Mouse (Mus musculus): ENCODE data around the gene Gm42372. TPM values are rescaled to one million over a fixed set of nuclear protein-coding genes. Genes with fewer than 3 reads are reported as not detected.

The Gm42372 gene
- polyA plus RNA-seq, 1 experiment from 2014 or later = 1.5 TPM

GRCm38 (mm10) chr7:16995345-16995744, 12.5 kb downstream of the Gm42372 start:
- Histone ChIP-seq H3K9ac (no peak overlapping the region), H3K9me3 (no peaks in the 10 kb centered on the region), H3K27me3 (replicated peaks) (0 out of 2 replicates have a peak, but pooled peaks cover 3% of the 10 kb centered on the region), H3K4me2 (replicated peaks) (peak overlapping the region; percentile 57), H3K36me3 (0 out of 2 replicates have a peak, but pooled peaks cover 5% of the 10 kb centered on the region), H3K4me3 (peak overlapping the region; percentile 39; the same call in 1 of the 2 replicates), H3K4me1 (peaks cover 34% of the 10 kb centered on the region), H3K27ac (no peak overlapping the region)
- WGBS = 90% methylated on average over 4 of the region's 4 CpGs
- no peak for ATAC-seq (ENCODE audit: low FRiP score, low read depth)

- no peak for ATAC-seq (ENCODE audit: low FRiP score, low read depth)
- Histone ChIP-seq H3K4me3 (no peak overlapping the region), H3K36me3 (peaks cover 14% of the 10 kb centered on the region), H3K27me3 (replicated peaks) (0 out of 2 replicates have a peak, but pooled peaks cover 3% of the 10 kb centered on the region), H3K27ac (no peak overlapping the region), H3K9ac (no peak overlapping the region), H3K4me2 (replicated peaks) (no peak overlapping the region), H3K9me3 (no peaks in the 10 kb centered on the region), H3K4me1 (peaks cover 7% of the 10 kb centered on the region; the same call in 1 of the 2 replicates)
- WGBS = 76% methylated on average over 4 of the region's 4 CpGs
Measured at GRCm38 (mm10) chr7:16999233-16999632, 16.3 kb downstream of the Gm42372 start.

- no peak for ATAC-seq (ENCODE audit: low FRiP score, low read depth)
- Histone ChIP-seq H3K36me3 (peaks cover 18% of the 10 kb centered on the region), H3K4me2 (replicated peaks) (no peak overlapping the region), H3K27ac (no peak overlapping the region), H3K27me3 (replicated peaks) (0 out of 2 replicates have a peak, but pooled peaks cover 3% of the 10 kb centered on the region), H3K4me3 (no peak overlapping the region), H3K4me1 (peaks cover 7% of the 10 kb centered on the region; the same call in 1 of the 2 replicates), H3K9me3 (no peaks in the 10 kb centered on the region), H3K9ac (no peak overlapping the region)
- 26% methylated on average over 4 of the region's 4 CpGs for WGBS
Measured at GRCm38 (mm10) chr7:16999650-17000049, 16.8 kb downstream of the Gm42372 start.

GRCm38 (mm10) chr7:17002375-17003195, 19.7 kb downstream of the Gm42372 start:
- Histone ChIP-seq H3K9ac (no peak overlapping the region), H3K4me3 (no peak overlapping the region), H3K27ac (no peak overlapping the region), H3K4me2 (replicated peaks) (no peak overlapping the region), H3K36me3 (peaks cover 46% of the 10 kb centered on the region), H3K9me3 (no peaks in the 10 kb centered on the region), H3K4me1 (no peaks in the 10 kb centered on the region), H3K27me3 (replicated peaks) (no peaks in the 10 kb centered on the region)
- 16% methylated on average over 7 of the region's 7 CpGs for WGBS
- ATAC-seq (ENCODE audit: low FRiP score, low read depth) = peak; percentile 60

- 87% methylated on average over 7 of the region's 7 CpGs for WGBS
- ATAC-seq (ENCODE audit: low FRiP score, low read depth) = no peak
- Histone ChIP-seq H3K4me2 (replicated peaks) (no peak overlapping the region), H3K9ac (no peak overlapping the region), H3K4me1 (no peaks in the 10 kb centered on the region), H3K36me3 (peaks cover 51% of the 10 kb centered on the region), H3K27me3 (replicated peaks) (no peaks in the 10 kb centered on the region), H3K27ac (no peak overlapping the region), H3K4me3 (no peak overlapping the region), H3K9me3 (no peaks in the 10 kb centered on the region)
Measured at GRCm38 (mm10) chr7:17003230-17003960, 20.5 kb downstream of the Gm42372 start.

GRCm38 (mm10) chr7:17004716-17005115, 21.8 kb downstream of the Gm42372 start:
- no peak overlapping the region for H3K4me2 ChIP-seq (replicated peaks)
- H3K27me3 ChIP-seq (replicated peaks) = no peaks in the 10 kb centered on the region
- H3K4me3 ChIP-seq = no peak overlapping the region
- no peaks in the 10 kb centered on the region for H3K4me1 ChIP-seq
- 86% methylated on average over 7 of the region's 7 CpGs for WGBS
- H3K27ac ChIP-seq = no peak overlapping the region
- no peaks in the 10 kb centered on the region for H3K9me3 ChIP-seq
- ATAC-seq (ENCODE audit: low FRiP score, low read depth) = no peak
- no peak overlapping the region for H3K9ac ChIP-seq
- H3K36me3 ChIP-seq = peaks cover 64% of the 10 kb centered on the region

- Histone ChIP-seq H3K9ac (no peak overlapping the region), H3K27ac (no peak overlapping the region), H3K4me3 (no peak overlapping the region), H3K4me2 (replicated peaks) (no peak overlapping the region), H3K27me3 (replicated peaks) (no peaks in the 10 kb centered on the region), H3K36me3 (peaks cover 90% of the 10 kb centered on the region), H3K9me3 (no peaks in the 10 kb centered on the region), H3K4me1 (no peaks in the 10 kb centered on the region)
- whole genome bisulfite sequencing = 84% methylated on average over 4 of the region's 4 CpGs
- ATAC-seq (ENCODE audit: low FRiP score, low read depth) = no peak
Measured at GRCm38 (mm10) chr7:17007300-17007699, 24.4 kb downstream of the Gm42372 start.

- Histone ChIP-seq H3K27ac (no peak overlapping the region), H3K36me3 (peaks cover 100% of the 10 kb centered on the region), H3K4me3 (no peak overlapping the region), H3K27me3 (replicated peaks) (no peaks in the 10 kb centered on the region), H3K9me3 (no peaks in the 10 kb centered on the region), H3K9ac (no peak overlapping the region), H3K4me1 (no peaks in the 10 kb centered on the region), H3K4me2 (replicated peaks) (no peak overlapping the region)
- no peak for ATAC-seq (ENCODE audit: low FRiP score, low read depth)
- 94% methylated on average over 16 of the region's 16 CpGs for WGBS
Measured at GRCm38 (mm10) chr7:17009326-17010009, 26.6 kb downstream of the Gm42372 start.

GRCm38 (mm10) chr7:17010010-17010347, 27.1 kb downstream of the Gm42372 start:
- Histone ChIP-seq H3K9me3 (no peaks in the 10 kb centered on the region), H3K9ac (no peak overlapping the region), H3K4me2 (replicated peaks) (no peak overlapping the region), H3K27ac (no peak overlapping the region), H3K36me3 (peaks cover 100% of the 10 kb centered on the region), H3K27me3 (replicated peaks) (no peaks in the 10 kb centered on the region), H3K4me3 (no peak overlapping the region), H3K4me1 (no peaks in the 10 kb centered on the region)
- 94% methylated on average over 5 of the region's 5 CpGs for WGBS
- no peak for ATAC-seq (ENCODE audit: low FRiP score, low read depth)

GRCm38 (mm10) chr7:17011909-17012590, 29.2 kb downstream of the Gm42372 start:
- Histone ChIP-seq H3K27me3 (replicated peaks) (no peaks in the 10 kb centered on the region), H3K4me2 (replicated peaks) (no peak overlapping the region), H3K36me3 (peaks cover 100% of the 10 kb centered on the region), H3K4me1 (no peaks in the 10 kb centered on the region), H3K4me3 (no peak overlapping the region), H3K9me3 (no peaks in the 10 kb centered on the region), H3K9ac (no peak overlapping the region), H3K27ac (no peak overlapping the region)
- 93% methylated on average over 7 of the region's 7 CpGs for WGBS
- ATAC-seq (ENCODE audit: low FRiP score, low read depth) = no peak

- 87% methylated on average over 6 of the region's 6 CpGs for WGBS
Measured at GRCm38 (mm10) chr7:17015381-17015780, 32.5 kb downstream of the Gm42372 start.

More at GRCm38 (mm10) chr7:17015381-17015780, 32.5 kb downstream of the Gm42372 start:
- Histone ChIP-seq H3K4me1 (no peaks in the 10 kb centered on the region), H3K36me3 (peaks cover 90% of the 10 kb centered on the region), H3K27me3 (replicated peaks) (no peaks in the 10 kb centered on the region), H3K27ac (no peak overlapping the region), H3K4me3 (no peak overlapping the region), H3K4me2 (replicated peaks) (no peak overlapping the region), H3K9me3 (no peaks in the 10 kb centered on the region), H3K9ac (no peak overlapping the region)
- no peak for ATAC-seq (ENCODE audit: low FRiP score, low read depth)

Data from neural tube, embryonic 12.5 days (tissue).